Mouse (Mus musculus): Measurements from ENCODE around the gene Nat8f1.
"Not testable (repeated sequence)": the region's sequence is repeated elsewhere in the genome, so short reads cannot be mapped to it uniquely, and the experiment has no call there.

GRCm38 (mm10) chr6:85866166-85866565, 49.3 kb downstream of the Nat8f1 start:
- TF ChIP-seq GATA1 (IDR thresholded peaks at IDR 0.05; ENCODE audit: borderline replicate concordance, low read length); FLI1 (IDR thresholded peaks at IDR 0.05; ENCODE audit: low read length): not testable (repeated sequence)

Data from megakaryocyte, embryonic 14.5 days (primary cell).